Mouse (Mus musculus) ES-Bruce4 (cell line): ENCODE results near the gene Hist1h2ah. TPM values are rescaled to one million over a fixed set of nuclear protein-coding genes. Genes with fewer than 3 reads are reported as not detected.

Experiments
- H3K27ac ChIP-seq: 2 replicates; pipeline ENCODE4 v1.5.1; 2012; ENCODE audit warnings: low read length, inconsistent platforms; ENCODE audit not compliant: insufficient read depth
- H3K27me3 ChIP-seq: 2 replicates; pipeline ENCODE4 v1.6.1; 2012; ENCODE audit warnings: mild to moderate bottlenecking, low read length, inconsistent platforms; ENCODE audit not compliant: control insufficient read depth, poor library complexity, insufficient read depth, severe bottlenecking
- H3K36me3 ChIP-seq: 2 replicates; pipeline ENCODE4 v1.6.1; 2012; ENCODE audit warnings: inconsistent platforms, mild to moderate bottlenecking, low read length, moderate library complexity; ENCODE audit not compliant: control insufficient read depth, poor library complexity, insufficient read depth, severe bottlenecking
- H3K4me1 ChIP-seq: one replicate; pipeline ENCODE4 v1.8.1; 2011; ENCODE audit warnings: low read length; ENCODE audit not compliant: control insufficient read depth, insufficient read depth
- H3K4me3 ChIP-seq: 2 replicates; pipeline ENCODE4 v1.5.1; 2011; ENCODE audit warnings: low read depth, mild to moderate bottlenecking, low read length
- H3K9ac ChIP-seq: 2 replicates; pipeline ENCODE4 v1.6.1; 2012; ENCODE audit warnings: low read depth, mild to moderate bottlenecking, inconsistent platforms; ENCODE audit not compliant: poor library complexity, severe bottlenecking
- H3K9me3 ChIP-seq: replicated peaks from 2 replicates; pipeline ENCODE4 v1.6.1; 2012; ENCODE audit warnings: mild to moderate bottlenecking, low read length, inconsistent platforms; ENCODE audit not compliant: control insufficient read depth, poor library complexity, insufficient read depth, severe bottlenecking
- CTCF ChIP-seq: IDR thresholded peaks from one replicate; pipeline ENCODE4 v1.8.1; 2011; ENCODE audit warnings: low read depth, low read length
- EP300 ChIP-seq: IDR thresholded peaks from 2 replicates; pipeline ENCODE4 v1.6.1; 2011; ENCODE audit warnings: low read depth, low read length; ENCODE audit not compliant: insufficient read depth
- POLR2A ChIP-seq: IDR thresholded peaks from one replicate; pipeline ENCODE4 v1.8.1; 2011; ENCODE audit warnings: low read length; ENCODE audit not compliant: insufficient read depth
- polyA plus RNA-seq: library from polyadenylated mRNA; stranded (reverse); fragments of >200 nt; gene quantifications from 2 replicates; pipeline ENCODE4 v1.2.4, GENCODE M21; 2011; ENCODE audit warnings: low read depth; ENCODE audit not compliant: missing spikeins, insufficient read depth, insufficient read length

Gene Hist1h2ah
- polyA plus RNA-seq, 1 experiment, result 17.2 TPM

GRCm38 (mm10) chr13:22033741-22034442, 1.5 kb downstream of the Hist1h2ah start:
- Histone ChIP-seq H3K9ac (peak overlapping the region; percentile 99), H3K4me1 (no peaks in the 10 kb centered on the region), H3K4me3 (no peak overlapping the region), H3K9me3 (no peaks in the 10 kb centered on the region), H3K27ac (peak overlapping the region; percentile 28; the same call in 1 of the 2 replicates), H3K36me3 (no peaks in the 10 kb centered on the region), H3K27me3 (no peaks in the 10 kb centered on the region)
- TF ChIP-seq EP300 (no peak), CTCF (no peak), POLR2A (no peak)

- H3K36me3 ChIP-seq, result no peaks in the 10 kb centered on the region
- H3K4me1 ChIP-seq, result no peaks in the 10 kb centered on the region
- TF ChIP-seq EP300 (no peak), CTCF (no peak), POLR2A (no peak)
- no peak overlapping the region for H3K27ac ChIP-seq
- no peak overlapping the region for H3K9ac ChIP-seq
- H3K27me3 ChIP-seq, result no peaks in the 10 kb centered on the region
- no peak overlapping the region for H3K4me3 ChIP-seq
- H3K9me3 ChIP-seq, result no peaks in the 10 kb centered on the region
Measured at GRCm38 (mm10) chr13:22030493-22030892, 4.9 kb downstream of the Hist1h2ah start.

DNA sequence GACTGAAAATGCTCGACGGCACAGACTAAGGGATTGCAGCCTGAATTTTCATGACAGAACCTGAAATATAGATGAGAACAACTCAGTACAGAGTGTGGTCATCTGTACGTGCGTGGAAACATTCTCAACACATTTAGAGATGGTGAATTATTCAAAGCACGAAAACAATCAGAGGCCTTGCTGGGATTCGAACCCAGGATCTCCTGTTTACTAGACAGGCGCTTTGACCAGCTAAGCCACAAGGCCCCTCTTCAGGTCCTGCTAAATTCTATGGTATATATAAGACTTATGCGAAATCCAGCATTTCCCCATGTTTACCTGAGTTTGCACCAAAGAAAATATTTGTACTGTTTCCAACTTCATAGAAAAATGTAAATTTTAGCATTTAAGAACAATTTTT, 5.4 kb downstream of the Hist1h2ah start:
- Histone ChIP-seq H3K4me3 (no peak overlapping the region), H3K36me3 (no peaks in the 10 kb centered on the region), H3K27me3 (no peaks in the 10 kb centered on the region), H3K27ac (no peak overlapping the region), H3K4me1 (no peaks in the 10 kb centered on the region), H3K9ac (peak overlapping the region; percentile 41; the same call in 1 of the 2 replicates), H3K9me3 (no peaks in the 10 kb centered on the region)
- TF ChIP-seq EP300, result no peak

DNA sequence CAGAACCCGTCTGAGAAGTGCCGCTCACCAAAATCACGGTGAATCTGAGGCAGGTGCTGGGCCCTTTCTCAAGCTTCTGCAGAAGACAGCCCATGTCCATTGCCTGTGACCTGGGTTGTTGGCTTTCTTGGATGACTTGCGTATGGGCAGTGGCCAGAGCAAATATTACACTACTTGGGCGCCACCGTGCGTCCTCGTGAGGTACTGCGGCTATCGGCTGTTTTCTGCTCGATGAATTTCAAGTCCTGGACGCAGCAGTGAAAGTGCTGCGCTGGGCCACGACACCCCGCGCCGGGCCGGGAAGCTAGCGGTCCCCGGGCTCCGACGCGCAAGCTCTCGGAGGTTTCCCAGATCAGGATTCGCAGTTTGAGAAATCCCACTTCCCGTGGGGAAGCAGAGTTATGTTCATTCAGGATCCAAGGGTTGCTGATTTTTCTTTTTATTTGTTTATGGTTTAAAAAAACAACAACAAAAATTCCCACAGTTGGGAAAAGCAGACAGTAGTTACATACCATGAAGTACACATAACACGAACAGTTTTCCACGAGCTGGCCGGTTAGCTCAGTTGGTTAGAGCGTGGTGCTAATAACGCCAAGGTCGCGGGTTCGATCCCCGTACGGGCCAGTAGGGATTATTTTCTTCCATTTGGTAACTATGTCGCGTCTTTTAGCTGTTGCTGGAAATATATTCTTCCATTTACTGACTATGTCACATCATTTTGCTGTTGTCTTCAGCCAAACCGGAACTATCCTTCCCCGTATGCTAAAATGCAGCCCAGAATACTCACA, 6.5 kb downstream of the Hist1h2ah start:
- Histone ChIP-seq H3K9me3 (no peaks in the 10 kb centered on the region), H3K36me3 (no peaks in the 10 kb centered on the region), H3K4me1 (no peaks in the 10 kb centered on the region), H3K27ac (no peak overlapping the region), H3K9ac (peak overlapping the region; percentile 56), H3K4me3 (peak overlapping the region; percentile 56), H3K27me3 (no peaks in the 10 kb centered on the region)
- 0 out of 2 replicates have a peak, but pooled peaks have one; percentile 14 for TF ChIP-seq EP300
- no peak for TF ChIP-seq POLR2A
- peak; percentile 91 for TF ChIP-seq CTCF

GRCm38 (mm10) chr13:22026058-22027031, 9.0 kb downstream of the Hist1h2ah start:
- H3K27me3 ChIP-seq, result no peaks in the 10 kb centered on the region
- peak overlapping the region; percentile 46 for H3K9ac ChIP-seq
- no peak overlapping the region for H3K27ac ChIP-seq
- H3K9me3 ChIP-seq, result no peaks in the 10 kb centered on the region
- H3K4me3 ChIP-seq, result peak overlapping the region; percentile 68
- H3K4me1 ChIP-seq, result no peaks in the 10 kb centered on the region
- no peaks in the 10 kb centered on the region for H3K36me3 ChIP-seq
- TF ChIP-seq EP300, result no peak
- TF ChIP-seq CTCF, result no peak

GRCm38 (mm10) chr13:22022241-22022640, 13.1 kb downstream of the Hist1h2ah start:
- no peak overlapping the region for H3K27ac ChIP-seq
- peak overlapping the region; percentile 86 for H3K4me3 ChIP-seq
- H3K36me3 ChIP-seq, result no peaks in the 10 kb centered on the region
- H3K27me3 ChIP-seq, result no peaks in the 10 kb centered on the region
- TF ChIP-seq CTCF (no peak), EP300 (no peak)
- H3K9me3 ChIP-seq, result no peaks in the 10 kb centered on the region
- H3K4me1 ChIP-seq, result no peaks in the 10 kb centered on the region
- peak overlapping the region; percentile 89 for H3K9ac ChIP-seq
